Mouse (Mus musculus): ENCODE measurements around the gene Cdkn1c. TPM values are rescaled to one million over a fixed set of nuclear protein-coding genes. Genes with fewer than 3 reads are reported as not detected.

Gene Cdkn1c
- polyA plus RNA-seq, 1 experiment from 2014 or later = 672 TPM

DNA sequence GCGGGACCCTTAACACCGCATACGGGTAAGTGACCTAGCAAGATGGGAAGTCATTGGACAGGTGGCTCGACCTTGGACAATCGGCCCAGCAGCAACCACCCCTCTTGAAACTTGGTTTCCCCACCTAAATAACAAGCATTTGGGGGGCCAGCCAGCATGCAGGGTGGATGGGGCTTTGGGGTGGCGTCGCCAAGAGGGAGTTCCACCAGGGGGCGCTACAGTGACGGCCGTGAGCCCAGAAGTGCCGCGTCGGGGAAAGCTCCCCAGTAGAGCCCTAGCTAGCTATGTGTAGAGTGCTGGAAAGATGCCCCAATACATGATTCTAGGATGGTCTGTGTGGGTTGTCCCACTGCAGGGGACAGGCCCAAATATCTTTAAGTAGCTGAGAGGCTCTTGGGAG is 19.6 kb upstream of the Cdkn1c start:
- no peak overlapping the region for H3K4me3 ChIP-seq (ENCODE audit: low read depth, low read length)
- no peak overlapping the region for H3K27ac ChIP-seq (ENCODE audit: low read depth)
- H3K9me3 ChIP-seq (ENCODE audit: control insufficient read depth, low read length) = no peaks in the 10 kb centered on the region
- ATAC-seq (replicated peaks; ENCODE audit: low FRiP score, low TSS enrichment, low read depth) (no peak), DNase-seq (ENCODE audit: low spot score) (peak; percentile 78)
- H3K9ac ChIP-seq (ENCODE audit: low read length) = no peak overlapping the region
- H3K27me3 ChIP-seq (replicated peaks; ENCODE audit: control insufficient read depth, insufficient read depth, low read length) = no peaks in the 10 kb centered on the region
- no peak overlapping the region for H3K4me2 ChIP-seq (ENCODE audit: low read length)
- 0 out of 2 replicates have a peak, but pooled peaks cover 7% of the 10 kb centered on the region for H3K4me1 ChIP-seq (replicated peaks; ENCODE audit: control insufficient read depth, insufficient read depth, low read length)
- WGBS = 27% methylated on average over 13 of the region's 13 CpGs
- H3K36me3 ChIP-seq (ENCODE audit: control insufficient read depth, insufficient read depth, low read length) = no peaks in the 10 kb centered on the region

- Histone ChIP-seq H3K4me1 (replicated peaks; ENCODE audit: control insufficient read depth, insufficient read depth, low read length) (0 out of 2 replicates have a peak, but pooled peaks cover 6% of the 10 kb centered on the region), H3K9me3 (ENCODE audit: control insufficient read depth, low read length) (no peaks in the 10 kb centered on the region), H3K9ac (ENCODE audit: low read length) (no peak overlapping the region), H3K27ac (ENCODE audit: low read depth) (no peak overlapping the region), H3K36me3 (ENCODE audit: control insufficient read depth, insufficient read depth, low read length) (no peaks in the 10 kb centered on the region), H3K4me2 (ENCODE audit: low read length) (no peak overlapping the region), H3K27me3 (replicated peaks; ENCODE audit: control insufficient read depth, insufficient read depth, low read length) (no peaks in the 10 kb centered on the region), H3K4me3 (ENCODE audit: low read depth, low read length) (no peak overlapping the region)
- ATAC-seq (replicated peaks; ENCODE audit: low FRiP score, low TSS enrichment, low read depth) = no peak
- WGBS = 87% methylated on average over 5 of the region's 5 CpGs
- DNase-seq (ENCODE audit: low spot score) = no peak
Measured at GRCm38 (mm10) chr7:143477800-143478199, 16.9 kb upstream of the Cdkn1c start.

DNA sequence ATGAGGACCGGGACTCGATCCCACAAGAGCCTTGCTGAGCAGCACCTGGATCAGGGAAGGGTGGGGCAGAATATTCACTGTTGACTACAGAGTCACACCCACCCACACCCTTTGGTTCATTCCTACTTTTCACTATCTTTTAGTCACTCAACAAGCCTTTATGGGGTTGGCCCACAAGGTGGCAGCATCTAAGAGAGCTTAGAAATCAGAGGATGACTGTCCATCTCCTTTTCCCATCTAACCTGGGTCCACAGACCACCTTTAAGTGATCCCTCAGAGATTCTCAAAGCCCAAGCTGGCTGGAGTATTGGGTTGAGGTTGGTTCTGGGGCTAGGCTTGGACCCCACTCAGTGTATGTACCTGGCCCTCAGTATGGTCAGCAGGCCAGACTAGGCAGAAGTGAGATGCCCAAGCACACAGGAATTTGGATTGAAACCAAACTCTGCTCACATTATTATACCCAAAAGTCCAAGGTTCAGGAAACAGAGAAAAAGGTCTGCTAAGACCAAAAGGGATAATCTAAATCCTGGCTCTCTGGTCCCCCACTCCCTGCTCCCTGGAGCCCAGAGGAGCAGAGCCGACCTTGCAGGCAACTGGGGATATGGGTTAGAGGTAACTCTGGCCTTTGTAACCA is 16.0 kb upstream of the Cdkn1c start:
- H3K36me3 ChIP-seq (ENCODE audit: control insufficient read depth, insufficient read depth, low read length) = no peaks in the 10 kb centered on the region
- no peak overlapping the region for H3K9ac ChIP-seq (ENCODE audit: low read length)
- no peak overlapping the region for H3K4me3 ChIP-seq (ENCODE audit: low read depth, low read length)
- DNase-seq (ENCODE audit: low spot score) = no peak
- 79% methylated on average over 3 of the region's 3 CpGs for WGBS
- no peak for ATAC-seq (replicated peaks; ENCODE audit: low FRiP score, low TSS enrichment, low read depth)
- no peak overlapping the region for H3K4me2 ChIP-seq (ENCODE audit: low read length)
- H3K4me1 ChIP-seq (replicated peaks; ENCODE audit: control insufficient read depth, insufficient read depth, low read length) = no peaks in the 10 kb centered on the region
- H3K9me3 ChIP-seq (ENCODE audit: control insufficient read depth, low read length) = no peaks in the 10 kb centered on the region
- H3K27ac ChIP-seq (ENCODE audit: low read depth) = no peak overlapping the region
- no peaks in the 10 kb centered on the region for H3K27me3 ChIP-seq (replicated peaks; ENCODE audit: control insufficient read depth, insufficient read depth, low read length)

GRCm38 (mm10) chr7:143475876-143476275 is 15.0 kb upstream of the Cdkn1c start:
- Histone ChIP-seq H3K4me1 (replicated peaks; ENCODE audit: control insufficient read depth, insufficient read depth, low read length) (no peaks in the 10 kb centered on the region), H3K36me3 (ENCODE audit: control insufficient read depth, insufficient read depth, low read length) (no peaks in the 10 kb centered on the region), H3K27me3 (replicated peaks; ENCODE audit: control insufficient read depth, insufficient read depth, low read length) (no peaks in the 10 kb centered on the region), H3K9me3 (ENCODE audit: control insufficient read depth, low read length) (no peaks in the 10 kb centered on the region), H3K4me3 (ENCODE audit: low read depth, low read length) (no peak overlapping the region), H3K4me2 (ENCODE audit: low read length) (no peak overlapping the region), H3K27ac (ENCODE audit: low read depth) (no peak overlapping the region), H3K9ac (ENCODE audit: low read length) (no peak overlapping the region)
- 70% methylated on average over 11 of the region's 11 CpGs for WGBS
- ATAC-seq (replicated peaks; ENCODE audit: low FRiP score, low TSS enrichment, low read depth) = peak; percentile 34; the same call in 1 of the 2 replicates
- no peak for DNase-seq (ENCODE audit: low spot score)

- no peaks in the 10 kb centered on the region for H3K27me3 ChIP-seq (replicated peaks; ENCODE audit: control insufficient read depth, insufficient read depth, low read length)
- H3K9me3 ChIP-seq (ENCODE audit: control insufficient read depth, low read length) = no peaks in the 10 kb centered on the region
- DNase-seq (ENCODE audit: low spot score) (no peak), ATAC-seq (replicated peaks; ENCODE audit: low FRiP score, low TSS enrichment, low read depth) (peak; percentile 21; the same call in 1 of the 2 replicates)
- H3K4me2 ChIP-seq (ENCODE audit: low read length) = no peak overlapping the region
- no peak overlapping the region for H3K4me3 ChIP-seq (ENCODE audit: low read depth, low read length)
- no peak overlapping the region for H3K9ac ChIP-seq (ENCODE audit: low read length)
- H3K27ac ChIP-seq (ENCODE audit: low read depth) = no peak overlapping the region
- WGBS = 36% methylated on average over 10 of the region's 10 CpGs
- no peaks in the 10 kb centered on the region for H3K4me1 ChIP-seq (replicated peaks; ENCODE audit: control insufficient read depth, insufficient read depth, low read length)
- no peaks in the 10 kb centered on the region for H3K36me3 ChIP-seq (ENCODE audit: control insufficient read depth, insufficient read depth, low read length)
Measured at GRCm38 (mm10) chr7:143474811-143475210, 14.0 kb upstream of the Cdkn1c start.

GRCm38 (mm10) chr7:143473347-143474101 is 12.7 kb upstream of the Cdkn1c start, which contains the start of gene Slc22a18:
Slc22a18 (plus strand) TSS chr7:143473736.
- Histone ChIP-seq H3K9me3 (ENCODE audit: control insufficient read depth, low read length) (no peaks in the 10 kb centered on the region), H3K9ac (ENCODE audit: low read length) (no peak within 1 kb of the TSS), H3K4me2 (ENCODE audit: low read length) (peak within 1 kb of the TSS; percentile 18; the same call in 1 of the 2 replicates), H3K27me3 (replicated peaks; ENCODE audit: control insufficient read depth, insufficient read depth, low read length) (no peaks in the 10 kb centered on the region), H3K4me3 (ENCODE audit: low read depth, low read length) (no peak within 1 kb of the TSS), H3K27ac (ENCODE audit: low read depth) (no peak within 1 kb of the TSS), H3K4me1 (replicated peaks; ENCODE audit: control insufficient read depth, insufficient read depth, low read length) (no peaks in the 10 kb centered on the region), H3K36me3 (ENCODE audit: control insufficient read depth, insufficient read depth, low read length) (no peaks in the 10 kb centered on the region)
- DNase-seq (ENCODE audit: low spot score) (peak; percentile 75), ATAC-seq (replicated peaks; ENCODE audit: low FRiP score, low TSS enrichment, low read depth) (0 out of 2 replicates have a peak, but pooled peaks have one; percentile 18)
- WGBS = 34% methylated on average over 4 of the region's 4 CpGs

GRCm38 (mm10) chr7:143469946-143470345 is 9.1 kb upstream of the Cdkn1c start:
- 10% methylated on average over 8 of the region's 8 CpGs for WGBS
- no peak for ATAC-seq (replicated peaks; ENCODE audit: low FRiP score, low TSS enrichment, low read depth)
- no peak overlapping the region for H3K4me2 ChIP-seq (ENCODE audit: low read length)
- no peak overlapping the region for H3K4me3 ChIP-seq (ENCODE audit: low read depth, low read length)
- H3K4me1 ChIP-seq (replicated peaks; ENCODE audit: control insufficient read depth, insufficient read depth, low read length) = peaks cover 10% of the 10 kb centered on the region; the same call in 1 of the 2 replicates
- no peaks in the 10 kb centered on the region for H3K36me3 ChIP-seq (ENCODE audit: control insufficient read depth, insufficient read depth, low read length)
- no peaks in the 10 kb centered on the region for H3K27me3 ChIP-seq (replicated peaks; ENCODE audit: control insufficient read depth, insufficient read depth, low read length)
- H3K9me3 ChIP-seq (ENCODE audit: control insufficient read depth, low read length) = no peaks in the 10 kb centered on the region
- peak; percentile 88 for DNase-seq (ENCODE audit: low spot score)
- H3K27ac ChIP-seq (ENCODE audit: low read depth) = no peak overlapping the region
- no peak overlapping the region for H3K9ac ChIP-seq (ENCODE audit: low read length)

DNA sequence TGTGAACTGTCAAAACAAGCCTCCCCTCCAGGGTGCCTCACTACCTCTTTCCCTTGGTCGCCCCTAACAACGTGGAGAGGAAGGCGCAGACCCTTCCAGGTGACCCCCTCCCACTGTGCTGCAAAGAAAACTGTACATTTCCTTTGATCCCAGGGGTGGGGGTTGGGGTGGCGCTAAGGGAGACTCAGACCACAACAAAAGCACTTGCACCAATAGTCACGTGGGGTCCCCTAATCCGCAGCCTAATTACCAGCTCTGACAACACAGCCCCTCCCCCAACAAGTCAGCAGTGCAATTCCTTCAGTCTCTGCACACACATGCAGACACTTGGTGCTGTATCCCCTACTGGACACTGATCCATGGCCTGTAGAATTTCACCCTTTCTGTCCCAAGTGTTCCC is 6.9 kb upstream of the Cdkn1c start:
- 17% methylated on average over 6 of the region's 6 CpGs for WGBS

More for the DNA sequence above, 6.9 kb upstream of the Cdkn1c start:
- no peak overlapping the region for H3K27ac ChIP-seq (ENCODE audit: low read depth)
- no peaks in the 10 kb centered on the region for H3K9me3 ChIP-seq (ENCODE audit: control insufficient read depth, low read length)
- H3K4me2 ChIP-seq (ENCODE audit: low read length) = no peak overlapping the region
- H3K27me3 ChIP-seq (replicated peaks; ENCODE audit: control insufficient read depth, insufficient read depth, low read length) = no peaks in the 10 kb centered on the region
- ATAC-seq (replicated peaks; ENCODE audit: low FRiP score, low TSS enrichment, low read depth) (no peak), DNase-seq (ENCODE audit: low spot score) (no peak)
- H3K4me3 ChIP-seq (ENCODE audit: low read depth, low read length) = no peak overlapping the region
- peaks cover 20% of the 10 kb centered on the region for H3K4me1 ChIP-seq (replicated peaks; ENCODE audit: control insufficient read depth, insufficient read depth, low read length)
- no peak overlapping the region for H3K9ac ChIP-seq (ENCODE audit: low read length)
- H3K36me3 ChIP-seq (ENCODE audit: control insufficient read depth, insufficient read depth, low read length) = no peaks in the 10 kb centered on the region
